In genomic region chr5:139818801-139819200, GRCm38 (mm10) we compare ENCODE assay signal across 9 mouse cellular contexts. TPM values are rescaled to one million over a fixed set of nuclear protein-coding genes. Genes with fewer than 3 reads are reported as not detected.
DNase-seq lines count a peak whose midpoint lies in the region; ATAC-seq and TF ChIP-seq lines count a peak whose summit lies in the region.
"Had no signal": no experiment of that assay in that cellular context is flagged by ENCODE, and none has a peak within 500 bp of the region (broad histone marks: within the 10 kb centered on the region; RNA-seq: fewer than 3 reads in every experiment).

No protein-coding gene starts in this region.

- peak; percentile 62 for TF ChIP-seq CTCF in forebrain, postnatal 0 days (IDR thresholded peaks at IDR 0.05; ENCODE audit: low read depth)
- peak; percentile 72 for TF ChIP-seq CTCF in lung, embryonic 14.5 days (IDR thresholded peaks at IDR 0.05; ENCODE audit: low read depth)

- peak; percentile 61 for DNase-seq in adrenal gland, postnatal 10 days
- DNase-seq in adrenal gland, postnatal 4 days (ENCODE audit: low spot score in 2 of 2), result no peak
- peak; percentile 67 for DNase-seq in midbrain, embryonic 14.5 days
- no peak for DNase-seq in midbrain, embryonic 10.5 days (ENCODE audit: low spot score)
- DNase-seq in forebrain, postnatal 0 days, result peak; percentile 36
- DNase-seq in lung, embryonic 14.5 days, result peak; percentile 70
- DNase-seq in thymus, postnatal 0 days (ENCODE audit: low spot score), result peak; percentile 43
- no peak for DNase-seq in layer of hippocampus, postnatal 25 days (ENCODE audit: extremely low spot score in 1 of 2, low spot score in 1 of 2)

- H3K4me3 ChIP-seq in midbrain, embryonic 14.5 days (replicated peaks; ENCODE audit: low read depth, low read length), result no peak overlapping the region
- no peak overlapping the region for H3K4me3 ChIP-seq in midbrain, embryonic 10.5 days
- H3K4me3 ChIP-seq in forebrain, postnatal 0 days (ENCODE audit: low read depth, low read length), result no peak overlapping the region
- no peak overlapping the region for H3K4me3 ChIP-seq in lung, embryonic 14.5 days (ENCODE audit: low read depth, low read length)

- no peaks in the 10 kb centered on the region for H3K4me1 ChIP-seq in midbrain, embryonic 14.5 days (ENCODE audit: control insufficient read depth, insufficient read depth, low read length)
- H3K4me1 ChIP-seq in midbrain, embryonic 10.5 days, result peaks cover 7% of the 10 kb centered on the region; the same call in 1 of the 2 replicates
- H3K4me1 ChIP-seq in forebrain, postnatal 0 days (ENCODE audit: insufficient read depth), result no peaks in the 10 kb centered on the region
- H3K4me1 ChIP-seq in lung, embryonic 14.5 days (ENCODE audit: insufficient read depth), result 0 out of 2 replicates have a peak, but pooled peaks cover 3% of the 10 kb centered on the region

- peaks cover 6% of the 10 kb centered on the region; the same call in 1 of the 2 replicates for H3K27me3 ChIP-seq in midbrain, embryonic 14.5 days (ENCODE audit: control insufficient read depth, insufficient read depth, low read length)
- peaks cover 14% of the 10 kb centered on the region for H3K27me3 ChIP-seq in midbrain, embryonic 10.5 days (ENCODE audit: low read depth, poor library complexity, severe bottlenecking)
- no peaks in the 10 kb centered on the region for H3K27me3 ChIP-seq in forebrain, postnatal 0 days (ENCODE audit: insufficient read depth, low read length)
- H3K27me3 ChIP-seq in lung, embryonic 14.5 days (ENCODE audit: insufficient read depth, low read length), result peaks cover 5% of the 10 kb centered on the region

- H3K36me3 ChIP-seq in midbrain, embryonic 14.5 days (ENCODE audit: control insufficient read depth, insufficient read depth, low read length), result peaks cover 28% of the 10 kb centered on the region
- H3K36me3 ChIP-seq in midbrain, embryonic 10.5 days, result peaks cover 29% of the 10 kb centered on the region
- H3K36me3 ChIP-seq in forebrain, postnatal 0 days (ENCODE audit: insufficient read depth), result peaks cover 26% of the 10 kb centered on the region
- peaks cover 21% of the 10 kb centered on the region; the same call in 1 of the 2 replicates for H3K36me3 ChIP-seq in lung, embryonic 14.5 days (ENCODE audit: insufficient read depth)

- no peak overlapping the region for H3K4me2 ChIP-seq in midbrain, embryonic 14.5 days (ENCODE audit: low read length)
- H3K4me2 ChIP-seq in forebrain, postnatal 0 days (ENCODE audit: low read depth), result no peak overlapping the region
- H3K4me2 ChIP-seq in lung, embryonic 14.5 days, result no peak overlapping the region

- no peak overlapping the region for H3K9ac ChIP-seq in midbrain, embryonic 14.5 days (replicated peaks; ENCODE audit: low read length)
- no peak overlapping the region for H3K9ac ChIP-seq in forebrain, postnatal 0 days
- no peak overlapping the region for H3K9ac ChIP-seq in lung, embryonic 14.5 days

- no peaks in the 10 kb centered on the region for H3K9me3 ChIP-seq in midbrain, embryonic 14.5 days (ENCODE audit: control insufficient read depth, low read length)
- no peaks in the 10 kb centered on the region for H3K9me3 ChIP-seq in midbrain, embryonic 10.5 days (replicated peaks)
- no peaks in the 10 kb centered on the region for H3K9me3 ChIP-seq in forebrain, postnatal 0 days (ENCODE audit: low read length)
- no peaks in the 10 kb centered on the region for H3K9me3 ChIP-seq in lung, embryonic 14.5 days (ENCODE audit: low read depth, low read length)

- no peak for ATAC-seq in midbrain, embryonic 14.5 days (ENCODE audit: low FRiP score, low TSS enrichment)
- peak; percentile 58; the same call in 1 of the 2 replicates for ATAC-seq in forebrain, postnatal 0 days
- ATAC-seq in lung, embryonic 14.5 days (ENCODE audit: insufficient read depth), result no peak

- no peak overlapping the region for H3K27ac ChIP-seq in midbrain, embryonic 14.5 days (replicated peaks; ENCODE audit: low read depth, low read length)
- no peak overlapping the region for H3K27ac ChIP-seq in midbrain, embryonic 10.5 days (replicated peaks)
- H3K27ac ChIP-seq in forebrain, postnatal 0 days (ENCODE audit: low read depth, low read length), result no peak overlapping the region
- H3K27ac ChIP-seq in lung, embryonic 14.5 days (ENCODE audit: low read depth), result no peak overlapping the region

- 40% methylated on average over 4 of the region's 4 CpGs for WGBS in midbrain, embryonic 14.5 days
- 60% methylated on average over 4 of the region's 4 CpGs for WGBS in midbrain, embryonic 10.5 days
- WGBS in forebrain, postnatal 0 days, result 48% methylated on average over 4 of the region's 4 CpGs
- WGBS in lung, embryonic 14.5 days, result 44% methylated on average over 4 of the region's 4 CpGs

RNA-seq across cellular contexts. Expression of gene Tmem184a, which starts 0.9 kb away (rescaled TPM):
- 1 to 10 TPM in 1 of 2 experiments, under 1 TPM in 1; 0.91 to 2.1 TPM for total RNA-seq in adrenal gland, postnatal 10 days (2021)
- total RNA-seq in adrenal gland, postnatal 4 days (2021), result 1 to 10 TPM; 1.5 to 3.9 TPM
- 0.08 and 0.18 TPM in 2 replicates for polyA plus RNA-seq in midbrain, embryonic 14.5 days (2014; fragmentation: Nextera tagmentation; extraction: Ambion mirVana)
- 0.84 and 1.2 TPM in 2 replicates for polyA plus RNA-seq in midbrain, embryonic 10.5 days (2016; fragmentation: Nextera tagmentation; extraction: Ambion mirVana)
- 0.10 and 0.15 TPM in 2 replicates for total RNA-seq in forebrain, postnatal 0 days (2014; rRNA removed)
- polyA plus RNA-seq in forebrain, postnatal 0 days (2015; fragmentation: Nextera tagmentation; extraction: Ambion mirVana), result 0.12 TPM in 1 of 2 replicates, not detected in the other
- 8.4 and 10.5 TPM in 2 replicates for polyA plus RNA-seq in lung, embryonic 14.5 days (2014; fragmentation: Nextera tagmentation; extraction: Ambion mirVana)
- polyA plus RNA-seq in thymus, postnatal 0 days (2015; fragmentation: Nextera tagmentation; extraction: Ambion mirVana), result 1.6 and 2.0 TPM in 2 replicates
- total RNA-seq in layer of hippocampus, postnatal 25 days (2021), result under 1 TPM; 0.16 to 0.32 TPM

RNA-seq across cellular contexts. Expression of gene Gm26938, which starts 7.4 kb away (rescaled TPM):
- not detected for total RNA-seq in adrenal gland, postnatal 10 days (2021)
- not detected for total RNA-seq in adrenal gland, postnatal 4 days (2021)
- 0.43 and 0.62 TPM in 2 replicates for polyA plus RNA-seq in midbrain, embryonic 14.5 days (2014; fragmentation: Nextera tagmentation; extraction: Ambion mirVana)
- not detected in 2 replicates for polyA plus RNA-seq in midbrain, embryonic 10.5 days (2016; fragmentation: Nextera tagmentation; extraction: Ambion mirVana)
- 0.69 TPM in 1 of 2 replicates, not detected in the other for total RNA-seq in forebrain, postnatal 0 days (2014; rRNA removed)
- polyA plus RNA-seq in forebrain, postnatal 0 days (2015; fragmentation: Nextera tagmentation; extraction: Ambion mirVana), result not detected in 2 replicates
- not detected in 2 replicates for polyA plus RNA-seq in lung, embryonic 14.5 days (2014; fragmentation: Nextera tagmentation; extraction: Ambion mirVana)
- polyA plus RNA-seq in thymus, postnatal 0 days (2015; fragmentation: Nextera tagmentation; extraction: Ambion mirVana), result not detected in 2 replicates
- total RNA-seq in layer of hippocampus, postnatal 25 days (2021), result not detected
- total RNA-seq: heart, adult 18-20 months had no signal

RNA-seq across cellular contexts. Expression of gene Psmg3, which starts 7.9 kb away (rescaled TPM):
- 10 to 100 TPM; 16.5 to 19.7 TPM for total RNA-seq in adrenal gland, postnatal 10 days (2021)
- total RNA-seq in adrenal gland, postnatal 4 days (2021), result 10 to 100 TPM; 19.7 to 22.2 TPM
- polyA plus RNA-seq in midbrain, embryonic 14.5 days (2014; fragmentation: Nextera tagmentation; extraction: Ambion mirVana), result 72.6 and 78.0 TPM in 2 replicates
- polyA plus RNA-seq in midbrain, embryonic 10.5 days (2016; fragmentation: Nextera tagmentation; extraction: Ambion mirVana), result 100 and 102 TPM in 2 replicates
- 26.9 and 30.1 TPM in 2 replicates for total RNA-seq in forebrain, postnatal 0 days (2014; rRNA removed)
- 63.9 and 66.3 TPM in 2 replicates for polyA plus RNA-seq in forebrain, postnatal 0 days (2015; fragmentation: Nextera tagmentation; extraction: Ambion mirVana)
- polyA plus RNA-seq in lung, embryonic 14.5 days (2014; fragmentation: Nextera tagmentation; extraction: Ambion mirVana), result 78.8 and 79.3 TPM in 2 replicates
- polyA plus RNA-seq in thymus, postnatal 0 days (2015; fragmentation: Nextera tagmentation; extraction: Ambion mirVana), result 91.9 and 93.8 TPM in 2 replicates
- 10 to 100 TPM; 20.5 TPM for total RNA-seq in layer of hippocampus, postnatal 25 days (2021)

RNA-seq across cellular contexts. Expression of gene Mafk, which starts 27.5 kb away (rescaled TPM):
- 10 to 100 TPM; 18.8 to 25.1 TPM for total RNA-seq in adrenal gland, postnatal 10 days (2021)
- 10 to 100 TPM; 21.9 to 23.2 TPM for total RNA-seq in adrenal gland, postnatal 4 days (2021)
- polyA plus RNA-seq in midbrain, embryonic 14.5 days (2014; fragmentation: Nextera tagmentation; extraction: Ambion mirVana), result 9.2 and 10.3 TPM in 2 replicates
- polyA plus RNA-seq in midbrain, embryonic 10.5 days (2016; fragmentation: Nextera tagmentation; extraction: Ambion mirVana), result 9.7 and 9.9 TPM in 2 replicates
- total RNA-seq in forebrain, postnatal 0 days (2014; rRNA removed), result 19.7 and 23.2 TPM in 2 replicates
- polyA plus RNA-seq in forebrain, postnatal 0 days (2015; fragmentation: Nextera tagmentation; extraction: Ambion mirVana), result 8.4 and 9.6 TPM in 2 replicates
- polyA plus RNA-seq in lung, embryonic 14.5 days (2014; fragmentation: Nextera tagmentation; extraction: Ambion mirVana), result 8.0 and 10.0 TPM in 2 replicates
- 39.4 and 40.8 TPM in 2 replicates for polyA plus RNA-seq in thymus, postnatal 0 days (2015; fragmentation: Nextera tagmentation; extraction: Ambion mirVana)
- 10 to 100 TPM; 10.0 to 10.6 TPM for total RNA-seq in layer of hippocampus, postnatal 25 days (2021)

RNA-seq across cellular contexts. Expression of gene Ints1, which starts 43.3 kb away (rescaled TPM):
- total RNA-seq in adrenal gland, postnatal 10 days (2021), result 10 to 100 TPM; 36.6 to 51.9 TPM
- total RNA-seq in adrenal gland, postnatal 4 days (2021), result 10 to 100 TPM; 52.8 to 65.7 TPM
- 39.0 and 44.7 TPM in 2 replicates for polyA plus RNA-seq in midbrain, embryonic 14.5 days (2014; fragmentation: Nextera tagmentation; extraction: Ambion mirVana)
- polyA plus RNA-seq in midbrain, embryonic 10.5 days (2016; fragmentation: Nextera tagmentation; extraction: Ambion mirVana), result 33.4 and 34.7 TPM in 2 replicates
- total RNA-seq in forebrain, postnatal 0 days (2014; rRNA removed), result 103 and 119 TPM in 2 replicates
- 22.4 TPM in 2 replicates for polyA plus RNA-seq in forebrain, postnatal 0 days (2015; fragmentation: Nextera tagmentation; extraction: Ambion mirVana)
- 37.6 and 39.8 TPM in 2 replicates for polyA plus RNA-seq in lung, embryonic 14.5 days (2014; fragmentation: Nextera tagmentation; extraction: Ambion mirVana)
- 26.8 and 28.9 TPM in 2 replicates for polyA plus RNA-seq in thymus, postnatal 0 days (2015; fragmentation: Nextera tagmentation; extraction: Ambion mirVana)
- 100 to 1,000 TPM in 1 of 2 experiments, 10 to 100 TPM in 1; 79.4 to 103 TPM for total RNA-seq in layer of hippocampus, postnatal 25 days (2021)

Comparison
In these comparisons a context has a peak if more than half of its experiments do, and no peak if none do; other contexts are left out.
1. DNase-seq: peak in adrenal gland, postnatal 10 days (single experiment), midbrain, embryonic 14.5 days (single experiment), forebrain, postnatal 0 days (single experiment), lung, embryonic 14.5 days (single experiment) and thymus, postnatal 0 days (single experiment); none in adrenal gland, postnatal 4 days (0 of 2), midbrain, embryonic 10.5 days (single experiment) and layer of hippocampus, postnatal 25 days (0 of 2).